Mouse (Mus musculus) E14TG2a.4 (cell line): Measurements from ENCODE around the gene Tex44.
"Not testable (repeated sequence)": the region's sequence is repeated elsewhere in the genome, so short reads cannot be mapped to it uniquely, and the experiment has no call there.

Experiments used
- H3K27me3 ChIP-seq: 2 replicates; pipeline ENCODE4 v1.6.1; 2014; ENCODE audit warnings: low read length, control low read depth; ENCODE audit not compliant: insufficient read depth
- H3K36me3 ChIP-seq: 2 replicates; pipeline ENCODE4 v1.6.1; 2014; ENCODE audit warnings: low read length, control low read depth; ENCODE audit not compliant: insufficient read depth
- H3K4me1 ChIP-seq: replicated peaks from 2 replicates; pipeline ENCODE4 v1.6.1; 2014; ENCODE audit warnings: low read depth, low read length, control low read depth
- H3K4me3 ChIP-seq: replicated peaks from 2 replicates; pipeline ENCODE4 v1.5.1; 2014; ENCODE audit warnings: mild to moderate bottlenecking, low read length
- H3K9me3 ChIP-seq: 2 replicates; pipeline ENCODE4 v1.6.1; 2014; ENCODE audit warnings: low read length, control low read depth
- CTCF ChIP-seq: conservative IDR thresholded peaks from 2 replicates; pipeline ENCODE4 v1.5.1; 2014; ENCODE audit warnings: low read length
- NANOG ChIP-seq: IDR thresholded peaks from 2 replicates; pipeline ENCODE4 v1.6.1; 2014; ENCODE audit warnings: borderline replicate concordance, low read length, mixed read lengths
- POU5F1 ChIP-seq: IDR thresholded peaks from 2 replicates; pipeline ENCODE4 v1.6.1; 2014; ENCODE audit warnings: low read length, borderline replicate concordance

Gene Tex44

GRCm38 (mm10) chr1:86464875-86465224 is 38.7 kb downstream of the Tex44 start:
- Histone ChIP-seq H3K27me3 (no peaks in the 10 kb centered on the region), H3K4me1 (peaks cover 72% of the 10 kb centered on the region), H3K36me3 (no peaks in the 10 kb centered on the region), H3K9me3 (no peaks in the 10 kb centered on the region), H3K4me3 (peak overlapping the region; percentile 60)
- no peak for TF ChIP-seq CTCF

GRCm38 (mm10) chr1:86467416-86467815 is 41.3 kb downstream of the Tex44 start:
- TF ChIP-seq NANOG (no peak), CTCF (no peak), POU5F1 (no peak)
- H3K27me3 ChIP-seq, result no peaks in the 10 kb centered on the region
- H3K4me3 ChIP-seq, result peak overlapping the region; percentile 67

GRCm38 (mm10) chr1:86469876-86470275 is 43.7 kb downstream of the Tex44 start:
- no peak overlapping the region for H3K4me3 ChIP-seq
- H3K9me3 ChIP-seq, result no peaks in the 10 kb centered on the region
- H3K36me3 ChIP-seq, result no peaks in the 10 kb centered on the region
- TF ChIP-seq CTCF (no peak), POU5F1 (no peak), NANOG (no peak)
- H3K4me1 ChIP-seq, result peaks cover 71% of the 10 kb centered on the region
- H3K27me3 ChIP-seq, result no peaks in the 10 kb centered on the region

More at GRCm38 (mm10) chr1:86467416-86467815, 41.3 kb downstream of the Tex44 start:
- Histone ChIP-seq H3K4me1 (peaks cover 73% of the 10 kb centered on the region), H3K36me3 (no peaks in the 10 kb centered on the region), H3K9me3 (no peaks in the 10 kb centered on the region)

GRCm38 (mm10) chr1:86470519-86471181 is 44.5 kb downstream of the Tex44 start:
- Histone ChIP-seq H3K4me1 (peaks cover 67% of the 10 kb centered on the region), H3K36me3 (no peaks in the 10 kb centered on the region), H3K9me3 (no peaks in the 10 kb centered on the region), H3K27me3 (no peaks in the 10 kb centered on the region), H3K4me3 (peak overlapping the region; percentile 43)
- no peak for TF ChIP-seq POU5F1
- no peak for TF ChIP-seq NANOG
- TF ChIP-seq CTCF, result no peak

GRCm38 (mm10) chr1:86471504-86471961 is 45.4 kb downstream of the Tex44 start:
- not testable (repeated sequence) for H3K27me3 ChIP-seq, H3K36me3 ChIP-seq, H3K9me3 ChIP-seq
- peak overlapping the region; percentile 79 for H3K4me3 ChIP-seq
- peaks cover 67% of the 10 kb centered on the region for H3K4me1 ChIP-seq
- TF ChIP-seq CTCF, result peak; percentile 75

GRCm38 (mm10) chr1:86472197-86472952 is 46.2 kb downstream of the Tex44 start:
- TF ChIP-seq CTCF (no peak), NANOG (no peak), POU5F1 (no peak)
- H3K36me3 ChIP-seq, result no peaks in the 10 kb centered on the region
- peak overlapping the region; percentile 79 for H3K4me3 ChIP-seq
- H3K27me3 ChIP-seq, result no peaks in the 10 kb centered on the region
- H3K9me3 ChIP-seq, result no peaks in the 10 kb centered on the region
- H3K4me1 ChIP-seq, result peaks cover 71% of the 10 kb centered on the region

GRCm38 (mm10) chr1:86473109-86473760 is 47.1 kb downstream of the Tex44 start:
- H3K4me1 ChIP-seq, result peaks cover 74% of the 10 kb centered on the region
- H3K27me3 ChIP-seq, result no peaks in the 10 kb centered on the region
- no peaks in the 10 kb centered on the region for H3K36me3 ChIP-seq
- TF ChIP-seq NANOG (no peak), CTCF (no peak), POU5F1 (no peak)
- no peaks in the 10 kb centered on the region for H3K9me3 ChIP-seq
- peak overlapping the region; percentile 79 for H3K4me3 ChIP-seq
